ENCODE assay signal across 8 mouse cellular contexts in genomic region chr11:115164341-115164975, GRCm38 (mm10). TPM values are rescaled to one million over a fixed set of nuclear protein-coding genes. Genes with fewer than 3 reads are reported as not detected.
DNase-seq lines count a peak whose midpoint lies in the region; ATAC-seq and TF ChIP-seq lines count a peak whose summit lies in the region.

No protein-coding gene starts in this region.

- no peaks in the 10 kb centered on the region for H3K36me3 ChIP-seq in neural tube, embryonic 11.5 days (ENCODE audit: control insufficient read depth, insufficient read depth, low read length)
- no peaks in the 10 kb centered on the region for H3K36me3 ChIP-seq in embryonic facial prominence, embryonic 10.5 days (replicated peaks)
- H3K36me3 ChIP-seq in intestine, postnatal 0 days (ENCODE audit: control insufficient read depth, insufficient read depth): peaks cover 5% of the 10 kb centered on the region; the same call in 1 of the 2 replicates
- no peaks in the 10 kb centered on the region for H3K36me3 ChIP-seq in midbrain, embryonic 11.5 days (ENCODE audit: control insufficient read depth, insufficient read depth, low read length)

- peak overlapping the region; percentile 31 for H3K9ac ChIP-seq in neural tube, embryonic 11.5 days (ENCODE audit: low read length)
- H3K9ac ChIP-seq in intestine, postnatal 0 days (ENCODE audit: low read depth, low read length): peak overlapping the region; percentile 77
- H3K9ac ChIP-seq in midbrain, embryonic 11.5 days (ENCODE audit: low read length): peak overlapping the region; percentile 64

- DNase-seq in neural tube, embryonic 11.5 days (ENCODE audit: low spot score): no peak
- DNase-seq in neural tube, embryonic 10.5 days (ENCODE audit: extremely low spot score, low spot score): no peak
- DNase-seq in embryonic facial prominence, embryonic 10.5 days (ENCODE audit: low spot score): no peak
- peak; percentile 94 for DNase-seq in midbrain, embryonic 11.5 days (ENCODE audit: low spot score, missing footprints)
- no peak for DNase-seq in urinary bladder, adult 2 months (ENCODE audit: low spot score)
- no peak for DNase-seq in right cerebral cortex, postnatal 36 days (ENCODE audit: low spot score in 2 of 2)
- DNase-seq in lung, postnatal 10 days: no peak

- H3K4me1 ChIP-seq in neural tube, embryonic 11.5 days (ENCODE audit: control insufficient read depth, insufficient read depth, low read length): peaks cover 19% of the 10 kb centered on the region
- H3K4me1 ChIP-seq in embryonic facial prominence, embryonic 10.5 days: peaks cover 56% of the 10 kb centered on the region
- 0 out of 2 replicates have a peak, but pooled peaks cover 13% of the 10 kb centered on the region for H3K4me1 ChIP-seq in intestine, postnatal 0 days (replicated peaks; ENCODE audit: control insufficient read depth, insufficient read depth, low read length)
- peaks cover 22% of the 10 kb centered on the region for H3K4me1 ChIP-seq in midbrain, embryonic 11.5 days (ENCODE audit: control insufficient read depth, insufficient read depth, low read length)

- peaks cover 9% of the 10 kb centered on the region for H3K27me3 ChIP-seq in neural tube, embryonic 11.5 days (ENCODE audit: control insufficient read depth, insufficient read depth, low read length)
- H3K27me3 ChIP-seq in embryonic facial prominence, embryonic 10.5 days (replicated peaks; ENCODE audit: low read depth, poor library complexity, severe bottlenecking): peaks cover 95% of the 10 kb centered on the region
- no peaks in the 10 kb centered on the region for H3K27me3 ChIP-seq in intestine, postnatal 0 days (replicated peaks; ENCODE audit: control insufficient read depth, insufficient read depth, low read length)
- H3K27me3 ChIP-seq in midbrain, embryonic 11.5 days (ENCODE audit: control insufficient read depth, insufficient read depth, low read length): peaks cover 16% of the 10 kb centered on the region

- no peak overlapping the region for H3K27ac ChIP-seq in neural tube, embryonic 11.5 days (ENCODE audit: low read depth, low read length)
- H3K27ac ChIP-seq in embryonic facial prominence, embryonic 10.5 days (replicated peaks): peak overlapping the region; percentile 12
- H3K27ac ChIP-seq in intestine, postnatal 0 days (ENCODE audit: low read depth, low read length): peak overlapping the region; percentile 89
- H3K27ac ChIP-seq in midbrain, embryonic 11.5 days (ENCODE audit: low read depth, low read length): no peak overlapping the region

- peak overlapping the region; percentile 79 for H3K4me2 ChIP-seq in neural tube, embryonic 11.5 days (ENCODE audit: low read depth)
- H3K4me2 ChIP-seq in intestine, postnatal 0 days (replicated peaks; ENCODE audit: low read depth): peak overlapping the region; percentile 74
- peak overlapping the region; percentile 95 for H3K4me2 ChIP-seq in midbrain, embryonic 11.5 days

- no peak for TF ChIP-seq CTCF in intestine, postnatal 0 days (IDR thresholded peaks at IDR 0.05; ENCODE audit: low read depth)

- no peak for ATAC-seq in neural tube, embryonic 11.5 days (ENCODE audit: insufficient read depth, low FRiP score, low TSS enrichment)
- peak; percentile 34 for ATAC-seq in intestine, postnatal 0 days
- ATAC-seq in midbrain, embryonic 11.5 days (ENCODE audit: low FRiP score): no peak

- no peaks in the 10 kb centered on the region for H3K9me3 ChIP-seq in neural tube, embryonic 11.5 days (ENCODE audit: control insufficient read depth, low read length)
- no peaks in the 10 kb centered on the region for H3K9me3 ChIP-seq in embryonic facial prominence, embryonic 10.5 days
- H3K9me3 ChIP-seq in intestine, postnatal 0 days (ENCODE audit: control insufficient read depth): no peaks in the 10 kb centered on the region
- no peaks in the 10 kb centered on the region for H3K9me3 ChIP-seq in midbrain, embryonic 11.5 days (ENCODE audit: control insufficient read depth, low read length)

- under 1% methylated on average over 14 of the region's 14 CpGs for WGBS in neural tube, embryonic 11.5 days
- under 1% methylated on average over 14 of the region's 14 CpGs for WGBS in embryonic facial prominence, embryonic 10.5 days
- WGBS in intestine, postnatal 0 days: under 1% methylated on average over 13 of the region's 14 CpGs
- WGBS in midbrain, embryonic 11.5 days: under 1% methylated on average over 12 of the region's 14 CpGs

- peak overlapping the region; percentile 66 for H3K4me3 ChIP-seq in neural tube, embryonic 11.5 days (ENCODE audit: low read depth, low read length)
- peak overlapping the region; percentile 72 for H3K4me3 ChIP-seq in embryonic facial prominence, embryonic 10.5 days
- H3K4me3 ChIP-seq in intestine, postnatal 0 days (ENCODE audit: low read depth, low read length): peak overlapping the region; percentile 80
- peak overlapping the region; percentile 62 for H3K4me3 ChIP-seq in midbrain, embryonic 11.5 days (ENCODE audit: low read depth, low read length)

RNA-seq across cellular contexts. Expression of gene Slc9a3r1, which starts 1.3 kb away (rescaled TPM):
- 43.4 and 44.1 TPM in 2 replicates for polyA plus RNA-seq in neural tube, embryonic 11.5 days (2014; fragmentation: Nextera tagmentation; extraction: Ambion mirVana)
- 39.2 and 42.5 TPM in 2 replicates for polyA plus RNA-seq in embryonic facial prominence, embryonic 10.5 days (2016; fragmentation: Nextera tagmentation; extraction: Ambion mirVana)
- 679 and 754 TPM in 2 replicates for polyA plus RNA-seq in intestine, postnatal 0 days (2015; fragmentation: Nextera tagmentation; extraction: Ambion mirVana)
- polyA plus RNA-seq in midbrain, embryonic 11.5 days (2014; fragmentation: Nextera tagmentation; extraction: Ambion mirVana): 26.8 and 32.0 TPM in 2 replicates
- polyA plus RNA-seq in urinary bladder, adult 2 months (2012; rRNA removed): 67.7 and 76.3 TPM in 2 replicates

RNA-seq across cellular contexts. Expression of gene Tmem104, which starts 22.8 kb away (rescaled TPM):
- 8.8 and 11.0 TPM in 2 replicates for polyA plus RNA-seq in neural tube, embryonic 11.5 days (2014; fragmentation: Nextera tagmentation; extraction: Ambion mirVana)
- polyA plus RNA-seq in embryonic facial prominence, embryonic 10.5 days (2016; fragmentation: Nextera tagmentation; extraction: Ambion mirVana): 10.1 and 10.3 TPM in 2 replicates
- polyA plus RNA-seq in intestine, postnatal 0 days (2015; fragmentation: Nextera tagmentation; extraction: Ambion mirVana): 19.2 and 20.1 TPM in 2 replicates
- polyA plus RNA-seq in midbrain, embryonic 11.5 days (2014; fragmentation: Nextera tagmentation; extraction: Ambion mirVana): 6.2 and 9.2 TPM in 2 replicates
- polyA plus RNA-seq in urinary bladder, adult 2 months (2012; rRNA removed): 7.0 and 9.4 TPM in 2 replicates

RNA-seq across cellular contexts. Expression of gene Nat9, which starts 23.2 kb away (rescaled TPM):
- polyA plus RNA-seq in neural tube, embryonic 11.5 days (2014; fragmentation: Nextera tagmentation; extraction: Ambion mirVana): 20.3 and 20.8 TPM in 2 replicates
- polyA plus RNA-seq in embryonic facial prominence, embryonic 10.5 days (2016; fragmentation: Nextera tagmentation; extraction: Ambion mirVana): 18.2 and 18.4 TPM in 2 replicates
- 35.0 and 35.7 TPM in 2 replicates for polyA plus RNA-seq in intestine, postnatal 0 days (2015; fragmentation: Nextera tagmentation; extraction: Ambion mirVana)
- 17.7 and 19.2 TPM in 2 replicates for polyA plus RNA-seq in midbrain, embryonic 11.5 days (2014; fragmentation: Nextera tagmentation; extraction: Ambion mirVana)
- 27.5 and 32.2 TPM in 2 replicates for polyA plus RNA-seq in urinary bladder, adult 2 months (2012; rRNA removed)

RNA-seq across cellular contexts. Expression of gene Cd300lf, which starts 30.7 kb away (rescaled TPM):
- polyA plus RNA-seq in neural tube, embryonic 11.5 days (2014; fragmentation: Nextera tagmentation; extraction: Ambion mirVana): not detected in 2 replicates
- polyA plus RNA-seq in embryonic facial prominence, embryonic 10.5 days (2016; fragmentation: Nextera tagmentation; extraction: Ambion mirVana): 0.19 TPM in 1 of 2 replicates, not detected in the other
- 1.1 and 1.3 TPM in 2 replicates for polyA plus RNA-seq in intestine, postnatal 0 days (2015; fragmentation: Nextera tagmentation; extraction: Ambion mirVana)
- polyA plus RNA-seq in midbrain, embryonic 11.5 days (2014; fragmentation: Nextera tagmentation; extraction: Ambion mirVana): not detected in 2 replicates
- 0.52 and 1.5 TPM in 2 replicates for polyA plus RNA-seq in urinary bladder, adult 2 months (2012; rRNA removed)

Comparison
In these comparisons a context has a peak if more than half of its experiments do, and no peak if none do; other contexts are left out.
1. H3K27ac ChIP-seq: peak in embryonic facial prominence, embryonic 10.5 days (single experiment) and intestine, postnatal 0 days (single experiment); none in neural tube, embryonic 11.5 days (single experiment) and midbrain, embryonic 11.5 days (single experiment).
2. Peak in every context shown above with its lines, with median percentiles within 50 percentile points of each other: H3K4me2 ChIP-seq, H3K4me3 ChIP-seq and H3K9ac ChIP-seq.